Mouse (Mus musculus) testis, adult 2 months (tissue): Measurements from ENCODE around the gene Gm10134. TPM values are rescaled to one million over a fixed set of nuclear protein-coding genes. Genes with fewer than 3 reads are reported as not detected.

Experiments
- H3K27ac ChIP-seq: fragments of 200-500 bp; 2 replicates; pipeline ENCODE4 v1.5.1; 2012; ENCODE audit warnings: low read depth, low read length; ENCODE audit not compliant: control insufficient read depth, insufficient read depth
- H3K27me3 ChIP-seq: fragments of 200-500 bp; 2 replicates; pipeline ENCODE4 v1.6.1; 2012; ENCODE audit warnings: mild to moderate bottlenecking, low read length, moderate library complexity; ENCODE audit not compliant: control insufficient read depth, insufficient read depth
- H3K36me3 ChIP-seq: fragments of 200-500 bp; 2 replicates; pipeline ENCODE4 v1.6.1; 2012; ENCODE audit warnings: mild to moderate bottlenecking, low read length; ENCODE audit not compliant: control insufficient read depth, insufficient read depth
- H3K4me1 ChIP-seq: fragments of 200-500 bp; 2 replicates; pipeline ENCODE4 v1.6.1; 2012; ENCODE audit warnings: low read length; ENCODE audit not compliant: control insufficient read depth, insufficient read depth
- H3K4me3 ChIP-seq: fragments of 200-500 bp; 2 replicates; pipeline ENCODE4 v1.5.1; 2012; ENCODE audit warnings: low read depth, mild to moderate bottlenecking, low read length, moderate library complexity, mixed read lengths; ENCODE audit not compliant: control insufficient read depth
- CTCF ChIP-seq: fragments of 200-500 bp; IDR thresholded peaks from 2 replicates; pipeline ENCODE4 v1.5.1; 2012; ENCODE audit warnings: low read depth, mild to moderate bottlenecking, inconsistent platforms, low read length, moderate library complexity; ENCODE audit not compliant: control insufficient read depth, insufficient read depth, insufficient replicate concordance
- POLR2A ChIP-seq: fragments of 200-500 bp; IDR thresholded peaks from 2 replicates; pipeline ENCODE4 v1.6.1; 2012; ENCODE audit warnings: low read depth, mild to moderate bottlenecking, inconsistent platforms, low read length, moderate library complexity; ENCODE audit not compliant: control insufficient read depth
- polyA plus RNA-seq: library from polyadenylated mRNA; depleted of rRNA; stranded (reverse); fragments of >200 nt; gene quantifications from 2 replicates; pipeline ENCODE4 v1.2.3, GENCODE M21; 2012

Gm10134 gene
- polyA plus RNA-seq, 1 experiment, result 0.47 TPM

DNA sequence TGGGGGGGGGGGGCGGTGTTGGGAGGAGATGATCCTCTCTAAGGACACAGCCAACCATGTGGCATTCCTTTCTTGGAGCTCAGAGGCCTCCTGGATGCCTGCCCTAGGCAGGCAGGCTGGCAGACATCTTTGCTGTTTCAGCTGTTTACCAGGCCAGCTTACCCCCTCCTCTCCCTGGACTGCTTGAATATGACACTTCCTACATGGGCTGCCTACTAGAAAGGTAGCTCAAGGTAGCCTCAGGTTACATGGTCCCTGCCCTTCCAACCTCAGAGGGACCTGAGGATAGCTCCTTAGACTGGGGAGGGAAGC, 32.9 kb downstream of the Gm10134 start:
- H3K27ac ChIP-seq, result no peak overlapping the region
- no peaks in the 10 kb centered on the region for H3K27me3 ChIP-seq
- peaks cover 2% of the 10 kb centered on the region; the same call in 1 of the 2 replicates for H3K4me1 ChIP-seq
- peaks cover 5% of the 10 kb centered on the region for H3K36me3 ChIP-seq
- H3K4me3 ChIP-seq, result no peak overlapping the region
- TF ChIP-seq POLR2A, result no peak
- no peak for TF ChIP-seq CTCF

DNA sequence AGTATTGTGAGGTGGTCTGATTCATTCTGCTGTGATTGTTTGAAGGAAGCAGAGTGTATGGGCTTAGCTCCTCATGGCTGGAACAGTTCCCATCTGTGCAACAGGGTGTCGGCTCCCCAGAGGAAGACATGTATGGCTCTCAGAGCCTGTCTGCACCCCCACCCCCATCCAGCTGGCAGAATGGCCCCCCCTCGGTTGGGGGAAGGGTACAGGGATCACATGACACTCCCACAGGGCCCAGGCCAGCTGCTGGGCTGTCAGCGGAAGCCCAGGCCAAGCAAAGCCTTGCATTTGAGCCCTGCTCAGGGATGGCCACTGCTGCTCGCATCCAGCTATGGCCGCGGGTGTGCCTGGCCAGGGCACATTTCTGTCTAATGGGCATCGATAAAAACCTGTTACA, 33.3 kb downstream of the Gm10134 start:
- no peak overlapping the region for H3K4me3 ChIP-seq
- TF ChIP-seq POLR2A (no peak), CTCF (no peak)
- peaks cover 7% of the 10 kb centered on the region for H3K36me3 ChIP-seq
- no peak overlapping the region for H3K27ac ChIP-seq
- no peaks in the 10 kb centered on the region; the same call in 1 of the 2 replicates for H3K4me1 ChIP-seq
- H3K27me3 ChIP-seq, result no peaks in the 10 kb centered on the region

DNA sequence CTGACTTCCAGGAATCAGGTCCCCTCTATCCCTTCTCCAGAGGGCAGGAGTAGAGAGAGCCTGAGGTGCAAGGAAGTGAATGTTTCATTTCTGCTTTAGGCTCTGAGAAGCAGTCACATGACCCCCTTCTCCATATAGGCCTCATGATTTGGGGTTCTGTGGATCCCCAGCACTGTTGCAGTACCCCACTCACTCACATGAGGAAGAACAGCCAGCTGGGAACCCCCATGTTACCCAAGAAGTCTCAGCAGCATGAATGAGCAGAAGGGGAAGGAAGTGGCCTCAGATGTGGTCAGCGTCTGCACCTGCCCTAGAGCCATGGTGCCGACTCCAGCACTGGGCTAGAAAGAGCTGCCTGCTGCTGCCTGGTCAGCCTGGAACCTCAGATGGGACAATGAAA, 34.1 kb downstream of the Gm10134 start:
- Histone ChIP-seq H3K4me3 (no peak overlapping the region), H3K4me1 (no peaks in the 10 kb centered on the region; the same call in 1 of the 2 replicates)

GRCm38 (mm10) chr2:28540587-28541227, 34.8 kb downstream of the Gm10134 start:
- H3K27ac ChIP-seq, result no peak overlapping the region
- H3K36me3 ChIP-seq, result peaks cover 7% of the 10 kb centered on the region
- H3K4me1 ChIP-seq, result no peaks in the 10 kb centered on the region; the same call in 1 of the 2 replicates
- H3K27me3 ChIP-seq, result no peaks in the 10 kb centered on the region
- TF ChIP-seq CTCF (no peak), POLR2A (no peak)
- H3K4me3 ChIP-seq, result no peak overlapping the region

More for the DNA sequence above, 34.1 kb downstream of the Gm10134 start:
- Histone ChIP-seq H3K27me3 (no peaks in the 10 kb centered on the region), H3K27ac (no peak overlapping the region), H3K36me3 (peaks cover 7% of the 10 kb centered on the region)
- no peak for TF ChIP-seq CTCF
- TF ChIP-seq POLR2A, result no peak

DNA sequence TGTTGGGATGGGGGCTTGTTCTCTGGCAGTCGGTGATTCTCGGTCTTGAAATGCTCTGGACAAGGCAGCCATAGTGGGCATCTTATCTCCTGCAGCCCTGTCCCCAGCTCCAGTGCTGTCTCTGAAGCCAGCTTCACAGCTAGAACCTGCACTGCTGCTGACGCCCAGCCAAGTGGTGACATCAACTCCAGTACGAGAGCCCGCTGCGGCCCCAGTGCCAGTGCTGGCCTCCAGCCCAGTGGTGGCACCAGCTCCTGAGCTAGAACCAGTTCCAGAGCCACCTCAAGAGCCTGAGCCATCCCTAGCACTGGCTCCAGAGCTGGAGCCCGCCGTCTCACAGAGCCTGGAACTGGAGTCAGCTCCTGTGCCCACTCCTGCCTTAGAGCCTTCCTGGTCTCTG, 38.0 kb downstream of the Gm10134 start:
- no peak for TF ChIP-seq CTCF
- TF ChIP-seq POLR2A, result no peak
- H3K27ac ChIP-seq, result no peak overlapping the region
- no peaks in the 10 kb centered on the region; the same call in 1 of the 2 replicates for H3K4me1 ChIP-seq
- H3K36me3 ChIP-seq, result peaks cover 11% of the 10 kb centered on the region
- H3K4me3 ChIP-seq, result no peak overlapping the region
- no peaks in the 10 kb centered on the region for H3K27me3 ChIP-seq

GRCm38 (mm10) chr2:28545976-28546375, 40.1 kb downstream of the Gm10134 start:
- TF ChIP-seq CTCF (no peak), POLR2A (no peak)
- Histone ChIP-seq H3K36me3 (peaks cover 17% of the 10 kb centered on the region), H3K4me1 (no peaks in the 10 kb centered on the region), H3K27me3 (no peaks in the 10 kb centered on the region), H3K27ac (no peak overlapping the region), H3K4me3 (no peak overlapping the region)

GRCm38 (mm10) chr2:28546560-28546959, 40.7 kb downstream of the Gm10134 start:
- no peak overlapping the region for H3K4me3 ChIP-seq
- TF ChIP-seq POLR2A (no peak), CTCF (no peak)
- H3K27me3 ChIP-seq, result no peaks in the 10 kb centered on the region
- H3K27ac ChIP-seq, result no peak overlapping the region
- peaks cover 17% of the 10 kb centered on the region for H3K36me3 ChIP-seq
- H3K4me1 ChIP-seq, result no peaks in the 10 kb centered on the region
